Mouse (Mus musculus) liver, postnatal 0 days (tissue): ENCODE data around the gene Hist1h2ao.
"Not testable (repeated sequence)": the region's sequence is repeated elsewhere in the genome, so short reads cannot be mapped to it uniquely, and the experiment has no call there.

Experiments used
- CTCF ChIP-seq: sonication (generic); IDR thresholded peaks from 2 replicates; pipeline ENCODE4 v1.5.1; 2016; ENCODE audit warnings: antibody characterized with exemption, low read depth
- EP300 ChIP-seq: IDR thresholded peaks from 2 replicates; pipeline ENCODE4 v1.6.1; 2016; ENCODE audit warnings: antibody characterized with exemption, low read depth, mild to moderate bottlenecking

DNA sequence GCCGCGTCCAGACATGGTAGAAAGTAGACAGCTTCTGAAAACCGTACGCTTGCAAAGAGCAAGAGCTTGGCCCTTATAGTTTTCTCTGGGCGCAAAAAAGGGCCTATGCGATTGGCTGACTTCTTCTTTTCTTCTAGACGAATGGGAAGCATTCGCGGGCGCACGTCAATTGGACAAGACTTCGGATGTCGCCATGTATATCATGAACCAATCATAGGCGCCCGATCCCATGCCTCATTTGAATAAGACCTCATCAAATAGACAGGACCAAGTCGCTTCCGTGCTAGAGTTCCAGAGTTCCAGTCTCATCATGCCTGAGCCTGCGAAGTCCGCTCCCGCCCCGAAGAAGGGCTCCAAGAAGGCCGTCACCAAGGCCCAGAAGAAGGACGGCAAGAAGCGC lies 23.2 kb downstream of the Hist1h2ao start, which contains the start of the genes Hist1h2ap and Hist1h2br:
- TF ChIP-seq CTCF, EP300: not testable (repeated sequence)
